Mouse (Mus musculus) frontal cortex, adult 2 months (tissue): ENCODE results near the gene Coa7. TPM values are rescaled to one million over a fixed set of nuclear protein-coding genes. Genes with fewer than 3 reads are reported as not detected.
A peak's percentile ranks its signal among the peaks of the same experiment; 100 is the strongest.

Experiments
- DNase-seq, 2 experiments: peaks; one replicate each; pipeline ENCODE4 v3.0.0; 2022; ENCODE audit warnings: low spot score in 1 of 2; ENCODE audit errors: extremely low spot score in 1 of 2
- polyA plus RNA-seq: library from polyadenylated mRNA; depleted of rRNA; stranded (reverse); fragments of >200 nt; gene quantifications from 2 replicates; pipeline ENCODE4 v1.2.3, GENCODE M21; 2012; rRNA removed

Gene Coa7
- polyA plus RNA-seq, 1 experiment: 14.4 TPM

DNA sequence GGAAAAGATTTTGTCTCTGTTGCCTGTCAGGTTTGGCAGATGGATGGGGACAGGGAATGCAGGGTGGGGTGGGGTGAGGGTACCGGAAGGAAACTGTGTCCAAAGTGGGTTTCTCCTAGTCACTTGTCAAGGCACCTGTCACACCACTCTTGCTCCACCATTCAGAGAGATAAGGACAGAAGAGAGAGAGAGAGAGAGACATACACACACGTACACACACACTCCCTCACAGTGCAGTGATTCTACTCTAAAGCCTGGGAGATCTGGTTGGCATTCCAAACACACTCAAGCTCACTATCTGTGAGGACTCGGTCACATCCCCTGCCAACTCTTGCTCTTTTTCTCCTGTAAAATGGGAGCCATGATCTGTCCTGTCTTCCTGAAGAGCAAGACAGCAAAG, 44.2 kb downstream of the Coa7 start:
- no peak for DNase-seq

DNA sequence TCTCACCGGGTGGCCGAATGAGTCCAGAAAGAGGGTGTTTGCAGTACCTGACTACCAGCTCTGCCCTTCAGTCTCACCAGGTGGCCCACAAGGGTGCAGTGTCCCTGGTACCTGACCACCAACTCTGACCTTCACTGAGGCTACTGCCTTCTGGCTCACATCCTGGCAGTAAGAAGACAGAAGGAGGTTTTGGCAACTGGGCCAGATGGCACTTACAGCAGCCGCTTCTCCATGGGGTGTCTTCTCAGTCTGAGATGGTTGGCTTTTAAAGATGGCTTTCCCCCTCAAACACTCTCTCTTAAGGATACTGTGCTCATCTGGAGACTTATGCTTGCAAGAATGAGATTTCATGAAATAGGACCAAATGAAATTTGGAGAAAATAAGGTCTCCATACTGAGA, 51.5 kb downstream of the Coa7 start:
- DNase-seq: no peak

GRCm38 (mm10) chr4:108380146-108380545, 52.2 kb downstream of the Coa7 start:
- DNase-seq: no peak

GRCm38 (mm10) chr4:108383183-108383714, 55.3 kb downstream of the Coa7 start, which contains the start of gene Shisal2a:
Gene Shisal2a, minus strand, starts transcription at chr4:108383349.
- DNase-seq: no peak

DNA sequence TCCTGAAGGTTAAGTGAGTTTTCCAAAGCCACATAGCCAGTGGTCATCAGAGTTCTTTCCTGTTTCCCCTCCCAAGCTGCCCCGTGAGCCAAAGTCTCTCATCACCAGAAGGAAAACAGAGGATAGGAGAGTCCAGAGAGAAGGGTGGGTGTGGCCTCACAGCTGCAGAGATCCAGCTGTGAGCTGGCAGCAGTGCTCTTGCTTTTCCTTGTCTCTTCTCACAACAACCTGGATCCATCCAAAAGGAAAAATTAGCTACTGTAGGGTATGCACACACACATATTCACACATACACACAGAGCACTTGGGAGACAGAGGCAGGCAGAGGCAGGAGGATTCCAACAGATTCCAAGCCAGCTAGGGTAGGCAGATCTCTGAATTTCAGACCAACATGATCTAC, 58.1 kb downstream of the Coa7 start:
- no peak for DNase-seq

GRCm38 (mm10) chr4:108387106-108387505, 59.2 kb downstream of the Coa7 start:
- no peak for DNase-seq

GRCm38 (mm10) chr4:108387681-108388253, 59.8 kb downstream of the Coa7 start:
- DNase-seq: peak in 1 of 2 experiments; percentile 26

- DNase-seq: no peak
Measured at GRCm38 (mm10) chr4:108388741-108389140, 60.8 kb downstream of the Coa7 start.

GRCm38 (mm10) chr4:108391124-108391523, 63.2 kb downstream of the Coa7 start:
- DNase-seq: no peak

Other genes with a start within 250 kb of the Coa7 start
- gene Podn, start 231.7 kb upstream of the Coa7 start, polyA plus RNA-seq: 8.4 and 10.9 TPM in 2 replicates
- 218 and 242 TPM in 2 replicates for gene Scp2, start 183.1 kb upstream of the Coa7 start, polyA plus RNA-seq
- gene Echdc2, start 162.7 kb upstream of the Coa7 start, polyA plus RNA-seq: 40.9 and 47.6 TPM in 2 replicates
- gene Zyg11a, start 110.1 kb upstream of the Coa7 start, polyA plus RNA-seq: not detected in 2 replicates
- 43.2 and 47.5 TPM in 2 replicates for gene Zyg11b, start 27.0 kb upstream of the Coa7 start, polyA plus RNA-seq
- 0.21 and 0.24 TPM in 2 replicates for gene Shisal2a, start 55.2 kb downstream of the Coa7 start, polyA plus RNA-seq
- gene Gpx7, start 78.8 kb downstream of the Coa7 start, polyA plus RNA-seq: 8.7 and 9.5 TPM in 2 replicates
- 70.3 and 75.9 TPM in 2 replicates for gene Tut4, start 131.3 kb downstream of the Coa7 start, polyA plus RNA-seq